Mouse (Mus musculus) heart, adult 8-10 months (tissue): Measurements from ENCODE around the gene Atp9a. TPM values are rescaled to one million over a fixed set of nuclear protein-coding genes. Genes with fewer than 3 reads are reported as not detected.

Experiments used
- DNase-seq: peaks from one replicate; pipeline ENCODE4 v3.0.0; 2022; ENCODE audit warnings: low spot score
- total RNA-seq, 4 experiments: library from RNA; stranded (reverse); gene quantifications; 2 replicates each; pipeline ENCODE4 v1.2.4; 2022

The Atp9a gene
- total RNA-seq, 4 experiments from 2014 or later, result 53.2 to 63.6 (median 56.8) TPM

DNA sequence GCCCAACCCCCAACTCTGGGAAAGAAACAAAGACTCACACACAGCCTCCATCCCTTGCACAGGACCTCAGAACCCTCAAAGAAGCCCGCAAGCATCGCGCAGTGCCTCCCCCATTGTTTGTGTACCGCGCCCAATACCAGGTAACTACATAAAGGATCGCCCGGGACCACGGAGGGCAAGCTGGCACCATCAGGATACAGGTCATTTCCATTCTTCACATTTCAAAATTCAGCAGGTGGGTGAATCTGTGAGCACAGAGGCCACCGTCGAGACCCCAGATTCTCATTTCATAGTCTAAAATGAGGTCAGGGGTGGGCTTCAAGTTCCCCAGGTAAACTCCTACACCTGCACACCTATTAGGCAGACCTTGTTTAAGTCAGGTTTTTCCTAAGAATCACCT, 1.7 kb downstream of the Atp9a start:
- DNase-seq, result no peak

DNA sequence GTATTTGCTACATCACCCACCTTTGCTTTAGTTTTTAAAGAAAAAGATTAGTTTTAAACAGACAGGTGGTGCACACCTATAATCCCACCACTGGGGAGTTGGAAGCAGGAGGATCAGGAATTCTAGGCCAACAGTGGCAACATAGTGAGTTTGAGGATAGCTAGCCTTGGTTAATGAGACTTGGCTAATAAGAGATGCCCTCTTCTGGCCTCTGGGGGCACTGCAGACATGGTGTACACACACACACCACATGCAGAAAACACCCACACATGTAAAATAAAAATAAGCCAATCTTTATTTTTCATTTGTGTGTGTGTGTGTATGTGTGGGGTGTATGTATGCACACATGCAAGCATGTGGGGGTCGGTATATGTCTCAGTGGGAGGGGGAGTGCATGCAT, 3.4 kb downstream of the Atp9a start:
- DNase-seq, result no peak

DNA sequence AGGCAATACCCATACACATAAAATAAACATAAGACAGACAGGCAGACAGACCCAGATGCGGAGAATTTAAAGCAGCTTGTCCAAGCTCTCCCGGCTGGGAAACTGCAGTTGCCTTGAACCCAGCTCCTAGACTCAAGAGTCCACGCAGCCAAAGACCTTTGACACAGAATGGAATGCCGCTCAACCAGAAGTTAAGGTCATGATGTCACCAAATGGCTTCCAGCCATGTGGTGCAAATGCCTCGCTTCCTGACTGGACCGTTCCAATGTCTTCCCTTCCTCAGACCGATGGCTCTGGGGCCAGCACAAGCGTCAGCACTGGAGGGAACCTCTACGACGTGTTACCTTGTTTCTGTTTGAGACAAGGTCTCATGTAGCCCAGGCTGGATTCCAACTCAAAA, 4.3 kb downstream of the Atp9a start:
- peak; percentile 58 for DNase-seq

DNA sequence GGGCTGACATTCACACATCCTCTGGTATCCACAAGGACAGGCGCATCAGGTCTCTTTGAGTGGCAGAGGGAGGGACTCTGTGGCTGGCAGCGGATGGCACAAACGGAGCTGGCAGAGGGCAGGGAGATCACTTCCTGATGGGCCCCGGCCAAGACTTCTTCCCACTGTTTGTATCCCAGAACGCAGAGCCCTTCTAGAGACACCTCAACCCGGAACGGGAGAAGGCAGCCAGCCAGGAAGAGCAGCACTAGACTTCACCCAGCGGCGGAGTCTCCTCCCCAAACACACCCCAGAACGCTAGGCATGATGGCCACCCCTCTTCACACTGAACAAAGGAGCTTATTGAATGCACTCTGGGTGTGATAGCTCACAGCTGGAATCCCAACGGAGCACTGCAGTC, 8.2 kb downstream of the Atp9a start:
- peak; percentile 23 for DNase-seq

DNA sequence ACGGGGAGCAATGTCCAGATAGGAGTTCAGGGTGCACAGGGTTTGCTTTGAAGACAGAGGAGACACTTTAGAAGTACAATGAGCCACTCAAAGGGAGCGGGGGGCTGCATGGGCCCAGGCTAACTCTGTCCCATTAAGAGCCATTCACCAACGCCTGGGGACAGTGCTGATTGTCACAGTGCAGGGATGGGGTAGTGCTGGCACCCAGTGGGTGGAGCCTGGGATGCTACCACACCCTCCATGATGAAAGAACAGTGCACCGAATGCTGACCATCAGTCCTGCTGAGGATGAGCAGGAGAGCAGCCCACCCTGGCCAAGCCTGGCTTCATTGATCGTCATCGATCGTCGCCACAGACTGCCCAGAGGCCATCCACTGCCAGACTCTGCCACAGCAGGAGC, 11.0 kb downstream of the Atp9a start:
- DNase-seq, result no peak

DNA sequence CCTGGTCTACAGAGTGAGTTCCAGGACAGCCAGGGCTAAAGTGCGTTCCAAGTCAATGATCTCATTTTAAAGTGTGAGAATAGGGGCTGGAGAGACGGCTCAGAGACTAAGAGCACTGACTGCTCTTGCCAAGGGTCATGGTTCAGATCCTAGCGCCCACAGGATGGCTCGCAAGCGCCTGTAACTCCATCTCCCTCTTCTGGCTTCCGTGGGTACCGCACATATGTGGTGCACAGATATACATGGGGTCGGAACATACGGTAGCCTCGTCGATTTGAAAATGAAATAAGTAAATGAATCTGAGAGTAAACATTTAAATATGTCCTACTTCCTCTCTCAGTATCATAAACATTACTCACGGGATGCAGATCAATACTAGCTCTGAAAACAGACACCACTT, 12.5 kb downstream of the Atp9a start:
- DNase-seq, result no peak

DNA sequence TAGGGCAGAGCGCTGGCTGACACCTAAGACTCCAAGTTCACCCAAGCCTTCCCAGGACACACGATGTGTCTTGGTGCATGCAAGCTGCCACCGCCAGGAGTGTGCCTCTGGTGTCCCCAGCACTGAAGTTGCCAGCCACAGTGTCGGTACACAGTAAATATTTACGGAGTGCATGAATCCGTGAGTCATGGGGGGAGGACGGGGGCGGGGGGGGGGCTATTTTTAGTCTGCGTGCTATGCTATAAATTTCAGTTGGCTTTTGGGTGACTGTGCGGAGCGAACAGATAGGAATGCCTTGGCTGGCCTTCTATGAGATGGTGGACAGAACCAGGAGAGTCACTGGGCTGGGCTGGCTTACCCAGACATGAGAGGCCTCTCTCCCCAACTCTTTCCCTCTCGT, 14.2 kb downstream of the Atp9a start:
- peak; percentile 31 for DNase-seq

DNA sequence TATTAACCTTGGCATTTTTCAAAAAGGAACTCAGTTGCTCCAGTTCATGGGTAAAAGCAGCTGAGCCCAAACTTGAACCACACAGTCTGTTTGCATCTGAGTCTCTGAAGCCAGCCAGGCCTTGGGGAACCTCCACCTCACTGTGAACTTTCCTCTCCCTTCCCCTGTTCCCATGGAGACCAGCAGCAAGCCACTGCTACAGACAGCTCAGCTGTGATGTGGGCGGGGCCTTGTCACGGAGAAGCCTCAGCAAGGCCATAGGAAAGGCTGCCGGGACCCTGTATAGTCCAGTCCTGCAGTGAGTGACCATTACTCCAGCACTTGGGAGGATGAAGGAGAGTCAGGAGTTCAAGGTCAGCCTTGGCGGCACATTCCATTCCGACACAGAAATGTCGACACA, 16.2 kb downstream of the Atp9a start:
- DNase-seq, result no peak

DNA sequence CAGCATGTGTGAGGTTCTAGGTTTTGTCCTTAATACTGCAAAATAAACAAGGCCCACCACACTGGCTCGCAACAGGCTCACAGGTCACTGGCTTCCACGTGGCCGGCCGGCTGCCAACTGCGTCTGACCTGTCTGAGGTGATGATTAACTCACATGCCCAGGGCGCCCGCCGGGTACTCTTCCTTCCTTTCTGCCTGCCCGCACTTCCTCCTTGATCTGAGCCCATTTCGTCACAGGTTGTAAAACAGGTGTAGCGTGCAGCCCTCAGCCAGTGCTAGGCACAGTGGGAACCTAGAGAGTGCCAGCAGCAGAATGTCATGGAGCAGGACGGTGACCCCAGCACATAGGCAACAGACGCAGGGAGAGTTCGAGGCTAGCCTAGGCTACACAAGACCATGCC, 20.9 kb downstream of the Atp9a start:
- DNase-seq, result no peak

DNA sequence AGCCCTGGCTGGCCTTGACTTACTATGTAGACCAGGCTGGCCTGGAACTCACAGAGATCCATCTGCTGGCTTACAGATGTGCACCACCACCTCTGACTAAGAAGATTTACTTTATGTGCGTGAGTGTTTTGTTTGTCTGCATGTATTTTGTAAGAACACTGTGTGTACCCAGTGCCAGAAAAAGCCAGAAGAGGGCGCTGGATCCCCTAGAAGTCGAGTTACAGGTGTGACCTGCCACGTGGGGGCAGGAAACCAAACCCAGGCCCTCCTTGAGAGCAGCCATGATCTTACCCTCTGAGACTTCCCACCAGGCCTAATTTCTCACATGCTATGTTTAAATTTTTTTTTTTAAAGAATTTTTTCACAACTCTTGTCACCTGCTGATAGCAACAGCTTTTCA, 22.5 kb downstream of the Atp9a start:
- DNase-seq, result no peak

DNA sequence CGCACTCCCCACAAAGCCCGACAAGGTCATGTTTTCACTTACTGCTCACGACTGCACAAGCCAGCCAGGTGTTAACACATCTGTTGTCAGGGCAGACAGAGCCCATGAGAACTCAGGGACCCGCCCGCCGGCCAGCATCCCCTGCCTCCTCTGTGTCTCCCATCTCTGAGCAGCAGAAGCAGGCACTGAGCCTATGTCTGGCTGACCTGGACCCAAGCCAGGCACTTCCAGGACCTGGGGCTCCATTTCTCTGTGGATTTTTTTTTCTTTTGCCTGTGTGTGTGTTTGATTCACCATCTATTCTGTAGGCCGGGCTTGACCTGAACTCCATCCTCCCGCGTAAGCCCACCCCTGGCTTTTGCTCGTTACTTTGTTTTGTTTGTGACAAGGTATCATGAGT, 23.5 kb downstream of the Atp9a start:
- no peak for DNase-seq

DNA sequence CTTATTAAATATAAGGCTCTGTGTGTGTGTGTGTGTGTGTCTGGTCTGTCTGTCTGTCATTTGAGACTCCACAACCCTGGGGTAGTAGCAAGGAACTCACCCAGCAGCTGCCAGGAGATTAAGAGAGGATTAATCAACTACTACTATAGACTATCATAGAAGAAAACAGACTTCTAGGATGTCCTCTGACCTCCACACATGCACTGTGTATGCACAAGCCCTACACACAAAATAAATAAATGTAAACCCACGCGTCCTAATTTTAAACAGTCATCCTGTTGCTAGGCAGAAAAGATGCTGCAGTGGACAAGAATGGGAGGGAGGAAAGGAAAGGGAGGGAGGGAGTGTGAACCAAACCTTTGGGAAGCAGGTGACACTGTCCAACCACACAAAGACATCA, 23.9 kb downstream of the Atp9a start:
- DNase-seq, result no peak

DNA sequence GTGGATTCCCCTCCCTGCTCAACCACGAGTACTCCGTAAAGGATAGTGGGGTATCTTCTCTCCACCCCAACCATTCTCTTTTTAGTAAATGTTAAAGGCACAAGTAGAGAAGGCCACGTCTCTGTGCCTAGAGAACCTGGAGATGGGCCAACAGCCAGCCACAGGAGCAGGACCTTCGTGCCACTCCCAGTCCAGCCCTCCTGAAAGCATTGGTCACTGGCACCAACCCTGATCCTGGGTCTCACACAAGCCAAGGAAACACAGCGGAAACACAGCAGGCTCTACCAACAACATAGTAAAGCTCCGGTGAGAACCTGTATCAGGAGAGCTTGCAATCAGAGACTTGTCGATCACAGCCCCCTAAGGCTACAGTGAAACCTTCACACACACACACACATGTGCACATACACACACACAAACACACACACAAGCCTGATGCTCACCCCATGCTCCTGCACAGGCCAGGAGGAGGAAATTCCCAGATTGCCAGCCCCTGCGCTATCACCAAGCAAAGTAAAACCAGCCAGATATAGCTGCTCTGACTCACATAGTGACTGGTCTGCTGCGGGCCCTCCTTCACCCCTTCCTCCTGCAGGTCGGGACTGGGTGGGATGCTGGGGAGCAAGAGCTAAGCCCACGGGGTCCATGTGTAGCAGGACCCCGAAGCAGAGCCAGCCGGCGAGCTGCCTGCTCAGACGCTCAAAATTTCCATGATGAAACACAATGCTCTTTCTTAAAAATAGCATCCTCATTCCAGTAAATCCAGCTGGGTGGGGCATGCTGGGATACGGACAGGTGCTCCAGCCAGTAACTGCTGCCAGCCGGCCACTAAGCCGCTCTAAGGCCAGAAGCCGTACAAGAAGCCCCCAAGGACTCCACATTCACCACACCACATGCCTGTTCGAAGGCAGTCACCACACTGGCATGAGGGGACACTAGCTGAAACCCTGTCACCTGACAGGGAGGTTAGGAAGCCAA, 29.7 kb downstream of the Atp9a start:
- DNase-seq, result no peak

DNA sequence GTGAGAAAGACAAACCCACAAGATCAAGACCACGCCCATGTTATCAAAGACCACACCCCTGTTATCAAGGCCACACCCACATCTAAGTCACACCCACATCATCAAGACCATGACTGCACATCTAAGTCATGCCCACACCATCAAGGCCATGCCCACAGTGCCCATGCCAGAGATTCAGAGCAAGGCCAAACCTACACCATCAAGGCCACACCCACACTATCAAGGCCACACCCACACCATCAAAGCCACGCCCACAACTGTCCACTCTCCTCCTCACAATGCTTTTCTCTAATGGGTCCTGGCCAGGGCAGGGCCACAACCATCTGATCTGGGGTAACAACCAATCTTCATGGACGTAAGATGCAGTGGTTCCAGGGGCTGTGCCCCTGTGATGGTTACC, 31.2 kb downstream of the Atp9a start:
- DNase-seq, result no peak

DNA sequence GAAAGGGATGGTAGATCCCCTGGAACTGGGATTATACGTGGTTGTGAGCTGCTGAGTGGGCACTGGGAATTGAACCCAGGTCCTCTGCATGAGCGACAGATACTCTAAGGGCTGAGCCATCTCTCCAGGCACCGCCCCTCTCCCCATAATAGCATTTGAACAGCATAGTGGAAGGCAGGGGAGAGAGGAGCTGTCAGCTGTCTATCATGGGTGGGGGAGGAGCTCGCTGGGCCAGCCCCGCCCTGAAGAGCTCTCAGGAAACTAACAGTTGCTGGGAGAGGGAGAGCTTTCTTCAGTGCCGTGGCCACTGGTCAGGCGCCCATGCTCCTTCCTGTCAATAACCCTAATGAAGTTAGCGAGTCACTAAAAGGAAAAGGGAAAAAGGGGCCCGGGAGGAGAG, 34.4 kb downstream of the Atp9a start:
- DNase-seq, result no peak

DNA sequence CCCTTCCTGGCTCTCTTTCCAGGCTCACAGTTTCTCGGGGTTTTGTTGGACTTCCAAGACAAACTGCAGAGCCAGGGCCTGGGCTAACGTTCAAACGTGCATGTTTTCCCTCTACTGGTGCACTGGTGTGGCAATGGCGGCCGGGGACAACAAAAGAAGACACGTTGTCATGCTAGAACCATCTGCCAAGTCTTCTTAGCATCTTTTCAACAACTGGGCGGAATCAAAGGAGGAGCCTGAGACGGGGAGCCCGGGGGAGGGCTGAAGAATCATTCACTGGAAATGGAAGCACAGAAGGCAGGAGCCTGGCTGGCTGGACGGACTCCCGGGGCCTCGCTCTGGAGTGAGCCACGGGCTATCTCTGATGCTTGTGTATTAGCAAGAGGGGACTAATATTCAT, 39.9 kb downstream of the Atp9a start:
- DNase-seq, result no peak

DNA sequence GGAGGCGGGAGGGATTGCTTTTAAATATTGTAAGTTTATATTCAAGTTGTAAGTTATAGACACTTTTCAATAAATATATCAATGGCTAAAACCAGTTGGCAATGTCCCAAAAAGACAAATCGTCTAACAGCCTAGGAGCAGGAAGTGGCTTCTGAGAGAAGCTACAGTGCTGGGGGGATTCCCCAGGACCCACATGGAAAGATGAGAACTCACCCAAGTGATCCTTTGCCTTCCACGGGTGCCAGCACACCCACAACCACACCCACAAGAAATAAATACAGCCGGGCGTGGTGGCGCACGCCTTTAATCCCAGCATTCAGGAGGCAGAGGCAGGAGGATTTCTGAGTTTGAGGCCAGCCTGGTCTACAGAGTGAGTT, 47.2 kb downstream of the Atp9a start:
- DNase-seq, result no peak

DNA sequence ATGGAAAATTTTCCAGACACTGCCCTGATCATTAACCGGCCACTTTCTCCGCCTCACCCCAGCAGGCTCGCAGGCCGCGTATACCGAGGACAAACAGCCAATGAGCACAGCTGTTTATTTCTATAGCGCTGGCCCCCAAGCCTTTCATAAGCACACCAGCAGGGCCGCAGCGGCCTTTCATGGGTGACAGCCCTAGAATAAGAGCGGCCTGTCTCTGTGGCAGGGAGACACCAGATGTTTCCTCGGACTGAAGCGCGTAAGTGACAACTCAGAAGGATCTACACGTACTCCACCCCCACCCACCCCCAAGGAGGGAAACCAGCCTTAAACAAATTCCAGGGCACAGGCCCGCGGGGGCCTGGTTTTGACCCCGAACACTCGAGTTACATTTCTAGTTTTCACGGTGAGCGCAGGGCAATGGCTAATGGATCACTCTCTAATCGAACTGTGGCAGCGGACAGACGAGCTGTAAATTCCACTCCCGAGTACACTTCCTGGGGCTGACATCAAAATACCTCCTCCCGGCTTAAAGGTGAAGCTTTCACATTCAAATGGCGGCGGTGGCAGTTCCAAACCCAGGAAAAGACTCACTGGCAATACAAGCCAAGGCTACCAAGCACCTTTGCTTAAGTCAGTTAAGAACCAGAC, 47.7 kb downstream of the Atp9a start:
- no peak for DNase-seq

DNA sequence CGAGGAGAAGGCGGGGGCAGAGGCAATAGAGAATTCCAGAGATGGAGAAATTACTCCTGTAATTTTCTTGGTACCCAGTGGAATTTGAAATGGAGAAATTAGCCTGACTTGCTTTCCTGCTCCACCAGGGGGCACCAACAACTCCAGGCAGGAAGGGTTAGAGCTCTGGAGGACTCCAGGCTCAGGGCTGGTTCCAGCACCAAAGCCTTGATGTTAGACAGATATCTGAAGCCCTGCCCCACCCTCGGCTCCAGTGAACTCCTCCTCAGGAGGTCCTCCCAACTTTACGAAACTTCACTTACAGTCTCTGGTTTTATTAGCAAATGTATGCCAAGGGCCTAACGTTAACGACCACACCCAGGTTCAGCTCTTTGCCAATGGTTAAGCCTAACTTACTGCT, 50.4 kb downstream of the Atp9a start:
- peak; percentile 50 for DNase-seq

DNA sequence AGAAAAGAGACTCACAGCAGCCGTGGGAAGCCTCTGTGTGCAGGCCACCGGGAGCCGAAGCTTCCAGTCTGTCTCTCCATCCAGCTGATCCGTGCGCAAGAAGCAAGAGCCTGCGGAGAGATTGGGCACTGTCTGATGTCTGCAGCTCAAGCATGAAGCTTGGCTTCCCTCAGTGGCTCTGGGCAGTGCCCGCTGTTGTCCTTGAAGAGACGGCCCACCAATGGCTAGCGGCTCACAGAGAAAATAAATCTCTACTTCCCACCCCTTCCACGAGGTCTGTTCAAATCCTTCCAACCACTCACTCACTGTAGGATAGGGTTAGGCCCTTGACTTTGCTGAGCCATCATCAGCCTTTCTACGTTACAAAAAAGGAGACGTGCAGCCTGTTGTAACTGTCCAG, 54.9 kb downstream of the Atp9a start:
- DNase-seq, result no peak

DNA sequence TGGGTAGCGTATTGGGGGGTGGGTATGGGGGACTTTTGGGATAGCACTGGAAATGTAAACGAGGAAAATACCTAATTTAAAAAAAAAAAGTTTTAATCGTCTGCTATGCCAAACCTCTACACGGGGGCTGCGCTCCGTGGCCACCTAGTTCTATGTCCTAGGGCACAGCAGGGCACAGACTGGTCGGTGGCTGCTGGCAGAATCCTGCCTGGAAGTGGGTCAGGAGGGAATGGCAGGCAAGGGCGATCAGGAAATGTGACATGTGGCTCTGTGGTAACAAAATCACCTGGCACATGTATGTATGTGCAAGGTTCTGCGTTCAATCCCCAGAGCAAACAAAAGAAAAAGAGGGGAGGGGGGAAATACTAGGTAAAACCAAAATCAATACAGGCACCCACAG, 56.3 kb downstream of the Atp9a start:
- no peak for DNase-seq

DNA sequence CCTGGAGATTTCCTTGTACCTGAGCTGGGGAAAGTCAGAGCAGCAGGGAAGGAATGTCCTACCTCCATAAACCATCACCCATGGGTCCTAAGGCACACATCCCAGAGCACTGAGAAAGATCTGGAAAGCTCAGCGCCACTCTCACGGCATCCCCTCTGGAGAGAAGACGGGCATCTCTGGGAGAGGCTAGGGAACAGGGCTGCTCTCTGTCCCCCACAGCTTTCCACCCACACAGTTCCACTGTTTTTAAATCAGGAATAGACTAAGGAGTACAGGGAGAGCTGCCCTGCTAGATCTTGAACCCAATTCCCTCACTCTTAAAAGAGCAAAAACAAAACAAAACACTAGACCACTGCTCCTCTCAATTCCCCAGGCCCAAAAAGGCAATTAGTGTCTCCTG, 57.5 kb downstream of the Atp9a start:
- DNase-seq, result no peak

DNA sequence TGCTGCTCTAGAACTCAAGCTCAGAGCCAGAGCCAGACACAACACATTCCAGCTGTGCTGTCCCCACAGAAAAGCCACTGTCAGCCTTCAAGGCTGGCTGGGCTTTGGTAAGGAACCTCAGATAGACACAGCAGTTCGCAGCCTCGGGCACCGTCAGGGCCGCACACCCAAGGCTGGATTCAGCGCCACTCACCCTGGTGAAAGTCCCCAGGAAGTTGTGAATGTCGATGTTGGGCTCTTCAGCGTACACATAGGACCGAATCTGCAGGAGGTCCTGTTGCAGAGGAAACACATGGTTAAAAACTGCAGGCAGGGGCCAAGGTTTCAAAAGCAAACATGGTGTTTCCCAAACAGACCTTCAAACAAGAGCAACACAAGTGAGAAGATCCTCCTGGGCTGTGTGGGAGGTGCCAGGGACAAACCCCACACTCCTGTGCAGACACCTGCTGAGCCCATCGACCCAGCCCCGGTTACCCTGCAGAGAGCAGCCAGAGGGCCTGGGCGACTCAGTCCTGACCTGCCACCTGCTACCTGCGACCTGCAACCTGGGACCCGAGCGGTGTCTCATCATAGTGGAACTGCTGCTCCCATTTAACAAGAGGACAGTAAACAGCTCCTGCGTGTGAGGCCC, 58.6 kb downstream of the Atp9a start:
- no peak for DNase-seq
